ENCODE assay signal across 10 mouse cellular contexts in genomic region chr2:132094441-132095230, GRCm38 (mm10). TPM values are rescaled to one million over a fixed set of nuclear protein-coding genes. Genes with fewer than 3 reads are reported as not detected.
DNase-seq lines count a peak whose midpoint lies in the region; ATAC-seq lines count a peak whose summit lies in the region.
"Had no signal": no experiment of that assay in that cellular context is flagged by ENCODE, and none has a peak within 500 bp of the region (broad histone marks: within the 10 kb centered on the region; RNA-seq: fewer than 3 reads in every experiment).

No protein-coding gene starts in this region.

- H3K9me3 ChIP-seq in kidney, embryonic 16.5 days (ENCODE audit: low read length) = no peaks in the 10 kb centered on the region
- H3K9me3 ChIP-seq in liver, embryonic 13.5 days (replicated peaks) = no peaks in the 10 kb centered on the region
- no peaks in the 10 kb centered on the region for H3K9me3 ChIP-seq in hindbrain, embryonic 11.5 days (ENCODE audit: control insufficient read depth, low read length)
- H3K9me3 ChIP-seq in midbrain, embryonic 13.5 days = no peaks in the 10 kb centered on the region
- H3K9me3 ChIP-seq: hindbrain, embryonic 15.5 days had no signal

- peak; percentile 58 for DNase-seq in kidney, postnatal 14 days
- DNase-seq in brain, adult 2 months (ENCODE audit: low read depth, low spot score) = peak; percentile 41
- DNase-seq in liver, embryonic 13.5 days = no peak
- peak; percentile 36 for DNase-seq in naive thymus-derived CD4-positive, alpha-beta T cell, adult 2 months (ENCODE audit: low read depth)
- no peak for DNase-seq in urinary bladder, adult 18-20 months (ENCODE audit: low spot score in 2 of 2)
- no peak for DNase-seq in hindbrain, embryonic 11.5 days (ENCODE audit: low spot score)

- no peak overlapping the region for H3K4me2 ChIP-seq in kidney, embryonic 16.5 days (replicated peaks; ENCODE audit: low read depth, low read length)
- H3K4me2 ChIP-seq in liver, embryonic 13.5 days = no peak overlapping the region
- no peak overlapping the region for H3K4me2 ChIP-seq in hindbrain, embryonic 11.5 days (replicated peaks; ENCODE audit: low read depth, low read length)
- H3K4me2 ChIP-seq in midbrain, embryonic 13.5 days (replicated peaks) = no peak overlapping the region
- H3K4me2 ChIP-seq: hindbrain, embryonic 15.5 days; midbrain, embryonic 11.5 days had no signal

- no peak overlapping the region for H3K9ac ChIP-seq in kidney, embryonic 16.5 days (replicated peaks; ENCODE audit: low read length)
- H3K9ac ChIP-seq in liver, embryonic 13.5 days = no peak overlapping the region
- no peak overlapping the region for H3K9ac ChIP-seq in hindbrain, embryonic 11.5 days (ENCODE audit: low read depth, low read length)
- no peak overlapping the region for H3K9ac ChIP-seq in midbrain, embryonic 13.5 days (replicated peaks)
- H3K9ac ChIP-seq: hindbrain, embryonic 15.5 days had no signal

- WGBS in kidney, embryonic 16.5 days = 81% methylated on average over 11 of the region's 11 CpGs
- 36% methylated on average over 11 of the region's 11 CpGs for WGBS in liver, embryonic 13.5 days (ENCODE audit: insufficient replicate concordance)
- WGBS in hindbrain, embryonic 11.5 days = 86% methylated on average over 11 of the region's 11 CpGs
- WGBS in midbrain, embryonic 13.5 days = 91% methylated on average over 11 of the region's 11 CpGs

- H3K36me3 ChIP-seq in kidney, embryonic 16.5 days (ENCODE audit: insufficient read depth, low read length) = no peaks in the 10 kb centered on the region
- H3K36me3 ChIP-seq in liver, embryonic 13.5 days = 0 out of 2 replicates have a peak, but pooled peaks cover 7% of the 10 kb centered on the region
- H3K36me3 ChIP-seq in hindbrain, embryonic 11.5 days (ENCODE audit: control insufficient read depth, insufficient read depth, low read length) = no peaks in the 10 kb centered on the region
- peaks cover 37% of the 10 kb centered on the region for H3K36me3 ChIP-seq in midbrain, embryonic 13.5 days

- no peaks in the 10 kb centered on the region for H3K27me3 ChIP-seq in kidney, embryonic 16.5 days (ENCODE audit: insufficient read depth, low read length)
- no peaks in the 10 kb centered on the region for H3K27me3 ChIP-seq in liver, embryonic 13.5 days
- H3K27me3 ChIP-seq in hindbrain, embryonic 11.5 days (ENCODE audit: control insufficient read depth, insufficient read depth, low read length) = no peaks in the 10 kb centered on the region
- H3K27me3 ChIP-seq in midbrain, embryonic 13.5 days = no peaks in the 10 kb centered on the region
- H3K27me3 ChIP-seq: hindbrain, embryonic 15.5 days had no signal

- peaks cover 29% of the 10 kb centered on the region for H3K4me1 ChIP-seq in kidney, embryonic 16.5 days (ENCODE audit: insufficient read depth, low read length)
- H3K4me1 ChIP-seq in liver, embryonic 13.5 days (replicated peaks) = peaks cover 20% of the 10 kb centered on the region
- H3K4me1 ChIP-seq in hindbrain, embryonic 11.5 days (replicated peaks; ENCODE audit: control insufficient read depth, insufficient read depth, low read length) = no peaks in the 10 kb centered on the region
- no peaks in the 10 kb centered on the region for H3K4me1 ChIP-seq in midbrain, embryonic 13.5 days (replicated peaks)
- H3K4me1 ChIP-seq: hindbrain, embryonic 15.5 days had no signal

- no peak overlapping the region for H3K4me3 ChIP-seq in kidney, embryonic 16.5 days (ENCODE audit: low read length)
- H3K4me3 ChIP-seq in liver, embryonic 13.5 days (replicated peaks) = no peak overlapping the region
- no peak overlapping the region for H3K4me3 ChIP-seq in hindbrain, embryonic 11.5 days (ENCODE audit: low read depth, low read length)
- no peak overlapping the region for H3K4me3 ChIP-seq in midbrain, embryonic 13.5 days (replicated peaks)
- H3K4me3 ChIP-seq: hindbrain, embryonic 15.5 days had no signal

- H3K27ac ChIP-seq in kidney, embryonic 16.5 days (ENCODE audit: low read length) = no peak overlapping the region
- H3K27ac ChIP-seq in liver, embryonic 13.5 days = no peak overlapping the region
- no peak overlapping the region for H3K27ac ChIP-seq in hindbrain, embryonic 11.5 days (ENCODE audit: low read depth, low read length)
- no peak overlapping the region for H3K27ac ChIP-seq in midbrain, embryonic 13.5 days
- H3K27ac ChIP-seq: hindbrain, embryonic 15.5 days had no signal

- no peak for ATAC-seq in kidney, embryonic 16.5 days (ENCODE audit: low FRiP score, low TSS enrichment)
- peak; percentile 59 for ATAC-seq in liver, embryonic 13.5 days (ENCODE audit: low read depth)
- ATAC-seq in hindbrain, embryonic 11.5 days (ENCODE audit: low FRiP score) = no peak
- no peak for ATAC-seq in midbrain, embryonic 13.5 days

RNA-seq across cellular contexts. Expression of gene Slc23a2, which starts 50.3 kb away (rescaled TPM):
- 15.2 and 17.7 TPM in 2 replicates for polyA plus RNA-seq in kidney, embryonic 16.5 days (2015; fragmentation: Nextera tagmentation; extraction: Ambion mirVana)
- polyA plus RNA-seq in liver, embryonic 13.5 days (2015; fragmentation: Nextera tagmentation; extraction: Ambion mirVana) = 2.8 and 3.1 TPM in 2 replicates
- polyA plus RNA-seq in hindbrain, embryonic 11.5 days (2014; fragmentation: Nextera tagmentation; extraction: Ambion mirVana) = 11.4 and 14.6 TPM in 2 replicates
- 19.8 and 22.7 TPM in 2 replicates for polyA plus RNA-seq in midbrain, embryonic 13.5 days (2015; fragmentation: Nextera tagmentation; extraction: Ambion mirVana)

Comparison
In these comparisons a context has a peak if more than half of its experiments do, and no peak if none do; other contexts are left out.
1. DNase-seq: peak in kidney, postnatal 14 days (single experiment), brain, adult 2 months (single experiment) and naive thymus-derived CD4-positive, alpha-beta T cell, adult 2 months (single experiment); none in liver, embryonic 13.5 days (single experiment), urinary bladder, adult 18-20 months (0 of 2) and hindbrain, embryonic 11.5 days (single experiment).